Mouse (Mus musculus) hindbrain, embryonic 12.5 days (tissue): ENCODE data around the gene Tpk1. TPM values are rescaled to one million over a fixed set of nuclear protein-coding genes. Genes with fewer than 3 reads are reported as not detected.

Source experiments
- ATAC-seq: fragments of 200-750 bp; cut with Nextera tagmentation; 2 replicates; pipeline ENCODE4 v1.8.0; 2017; ENCODE audit warnings: moderate TSS enrichment; ENCODE audit not compliant: low FRiP score
- H3K27ac ChIP-seq: fragments of 300-500 bp; sonication (generic); 2 replicates; pipeline ENCODE4 v1.5.1; 2016; ENCODE audit warnings: mild to moderate bottlenecking
- H3K27me3 ChIP-seq: fragments of 300-500 bp; sonication (generic); 2 replicates; pipeline ENCODE4 v1.6.1; 2016; ENCODE audit warnings: mild to moderate bottlenecking
- H3K36me3 ChIP-seq: fragments of 300-500 bp; sonication (generic); 2 replicates; pipeline ENCODE4 v1.6.1; 2016; ENCODE audit warnings: mild to moderate bottlenecking
- H3K4me1 ChIP-seq: fragments of 300-500 bp; sonication (generic); 2 replicates; pipeline ENCODE4 v1.6.1; 2016
- H3K4me2 ChIP-seq: fragments of 300-500 bp; sonication (generic); replicated peaks from 2 replicates; pipeline ENCODE4 v1.6.1; 2016; ENCODE audit warnings: mild to moderate bottlenecking
- H3K4me3 ChIP-seq: fragments of 300-500 bp; sonication (generic); 2 replicates; pipeline ENCODE4 v1.5.1; 2016; ENCODE audit warnings: mild to moderate bottlenecking
- H3K9ac ChIP-seq: fragments of 300-500 bp; sonication (generic); 2 replicates; pipeline ENCODE4 v1.6.1; 2016; ENCODE audit warnings: mild to moderate bottlenecking, moderate library complexity
- H3K9me3 ChIP-seq: fragments of 300-500 bp; sonication (generic); replicated peaks from 2 replicates; pipeline ENCODE4 v1.6.1; 2016; ENCODE audit warnings: mild to moderate bottlenecking
- WGBS: fragments of 180-500 bp; shearing (Covaris S2); methylation state at CpG from one replicate; pipeline ENCODE4 v1.1.7; 2016; 5-methylcytosine and 5-hydroxymethylcytosine counted together
- polyA plus RNA-seq: library from polyadenylated mRNA; unstranded; fragments of >200 nt; fragmentation: Nextera tagmentation; extraction: Ambion mirVana; gene quantifications from 2 replicates; pipeline ENCODE4 v1.2.1, GENCODE M21; 2016

The Tpk1 gene
- polyA plus RNA-seq, 1 experiment from 2014 or later = 7.2 TPM

DNA sequence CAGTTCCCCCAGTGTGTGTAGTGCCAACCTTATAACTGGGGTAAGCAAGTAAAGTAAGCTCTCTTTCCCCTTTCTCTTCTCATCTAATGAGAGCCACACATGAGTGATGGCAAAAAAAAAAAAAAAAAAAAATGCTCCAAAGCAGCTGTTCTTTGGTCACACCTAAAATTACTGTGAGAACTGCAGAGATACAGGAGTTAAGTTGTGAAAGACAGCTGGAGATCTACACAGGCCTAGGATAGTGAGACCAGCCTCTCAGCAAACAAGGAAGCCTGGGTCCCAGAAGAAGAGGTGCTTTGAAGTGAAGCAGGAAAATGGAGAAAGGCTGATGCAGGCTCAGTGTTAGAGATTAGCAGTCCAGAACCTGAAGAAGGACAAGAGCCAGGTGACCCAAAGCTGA, 353.5 kb downstream of the Tpk1 start:
- H3K27ac ChIP-seq = no peak overlapping the region
- no peaks in the 10 kb centered on the region for H3K36me3 ChIP-seq
- no peaks in the 10 kb centered on the region for H3K4me1 ChIP-seq
- no peak overlapping the region for H3K4me3 ChIP-seq
- no peaks in the 10 kb centered on the region for H3K27me3 ChIP-seq
- no peak for ATAC-seq
- no peaks in the 10 kb centered on the region for H3K9me3 ChIP-seq
- H3K9ac ChIP-seq = no peak overlapping the region
- no peak overlapping the region for H3K4me2 ChIP-seq

DNA sequence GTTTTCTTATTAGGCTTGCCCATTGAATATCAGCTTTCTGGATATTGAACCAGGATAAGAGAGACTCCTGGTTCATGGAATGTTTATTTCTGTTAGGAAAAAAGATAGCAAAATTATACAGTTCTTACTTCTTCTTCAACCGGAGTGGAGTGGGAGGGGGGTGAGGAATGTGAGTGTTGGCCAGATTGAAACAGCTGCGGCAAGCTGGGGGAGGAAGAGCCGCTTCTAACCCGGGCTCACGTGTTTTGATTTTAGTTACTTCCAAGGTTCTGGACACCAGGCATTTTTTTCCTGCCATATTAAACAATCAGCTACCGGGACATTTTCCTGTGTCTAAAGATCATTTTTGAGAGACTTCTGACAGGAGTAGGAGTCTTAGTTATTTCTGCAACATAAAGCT, 356.0 kb downstream of the Tpk1 start:
- H3K27ac ChIP-seq = no peak overlapping the region
- H3K36me3 ChIP-seq = no peaks in the 10 kb centered on the region
- ATAC-seq = no peak
- no peak overlapping the region for H3K4me2 ChIP-seq
- H3K27me3 ChIP-seq = no peaks in the 10 kb centered on the region
- no peaks in the 10 kb centered on the region for H3K9me3 ChIP-seq
- no peaks in the 10 kb centered on the region for H3K4me1 ChIP-seq
- H3K9ac ChIP-seq = no peak overlapping the region
- no peak overlapping the region for H3K4me3 ChIP-seq
- WGBS = 64% methylated on average over 6 of the region's 6 CpGs

DNA sequence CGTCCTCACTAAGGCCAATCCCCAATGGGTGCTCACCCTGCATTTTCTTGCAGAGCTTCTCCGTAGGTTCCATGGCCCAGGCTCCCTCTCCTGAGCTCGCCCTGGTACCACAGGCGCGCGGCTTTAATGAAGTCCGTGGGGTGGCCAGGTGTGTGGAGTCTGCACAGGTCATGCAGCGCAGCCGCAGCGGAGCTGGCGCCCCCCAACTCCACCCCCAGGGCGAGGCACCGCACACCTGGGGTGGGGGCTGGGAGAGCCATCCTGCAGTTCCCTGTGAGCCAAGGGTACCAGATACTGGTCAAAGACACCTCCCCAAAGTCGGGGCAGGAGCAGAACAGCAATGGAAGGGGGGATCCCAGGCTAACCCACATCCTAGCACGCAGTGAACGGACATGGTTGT, 356.6 kb downstream of the Tpk1 start, which contains the start of gene Nobox:
TSS of gene Nobox (minus strand) at position 101 of the 400 bp plus-strand sequence.
- ATAC-seq = no peak
- Histone ChIP-seq H3K4me3 (no peak within 1 kb of the TSS), H3K36me3 (no peaks in the 10 kb centered on the region), H3K27ac (no peak within 1 kb of the TSS), H3K4me2 (no peak within 1 kb of the TSS), H3K4me1 (no peaks in the 10 kb centered on the region), H3K9me3 (no peaks in the 10 kb centered on the region), H3K27me3 (no peaks in the 10 kb centered on the region), H3K9ac (no peak within 1 kb of the TSS)
- WGBS = 61% methylated on average over 16 of the region's 16 CpGs

DNA sequence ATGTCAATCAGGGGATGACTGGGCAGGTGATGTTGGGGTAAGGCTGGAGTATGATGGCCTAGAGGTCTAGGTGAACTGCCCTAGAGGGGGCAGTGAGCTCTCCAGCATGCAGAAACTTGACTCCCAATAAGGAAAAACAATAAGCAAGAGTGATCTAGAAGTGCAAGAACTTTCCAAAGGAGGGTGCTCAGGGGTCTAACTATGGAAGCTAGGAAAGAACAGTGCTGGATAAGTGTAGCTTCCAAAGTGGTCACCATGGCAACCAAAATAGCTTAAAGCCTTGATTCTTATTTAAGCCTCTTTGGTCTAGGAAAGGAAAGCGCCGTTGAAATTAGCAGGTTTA, 368.6 kb downstream of the Tpk1 start:
- Histone ChIP-seq H3K9ac (no peak overlapping the region), H3K4me2 (no peak overlapping the region), H3K4me3 (no peak overlapping the region), H3K4me1 (no peaks in the 10 kb centered on the region), H3K9me3 (no peaks in the 10 kb centered on the region), H3K27ac (no peak overlapping the region), H3K27me3 (no peaks in the 10 kb centered on the region), H3K36me3 (no peaks in the 10 kb centered on the region)
- no peak; the same call in 1 of the 2 replicates for ATAC-seq
- WGBS = 35% methylated on average over 2 of the region's 2 CpGs

DNA sequence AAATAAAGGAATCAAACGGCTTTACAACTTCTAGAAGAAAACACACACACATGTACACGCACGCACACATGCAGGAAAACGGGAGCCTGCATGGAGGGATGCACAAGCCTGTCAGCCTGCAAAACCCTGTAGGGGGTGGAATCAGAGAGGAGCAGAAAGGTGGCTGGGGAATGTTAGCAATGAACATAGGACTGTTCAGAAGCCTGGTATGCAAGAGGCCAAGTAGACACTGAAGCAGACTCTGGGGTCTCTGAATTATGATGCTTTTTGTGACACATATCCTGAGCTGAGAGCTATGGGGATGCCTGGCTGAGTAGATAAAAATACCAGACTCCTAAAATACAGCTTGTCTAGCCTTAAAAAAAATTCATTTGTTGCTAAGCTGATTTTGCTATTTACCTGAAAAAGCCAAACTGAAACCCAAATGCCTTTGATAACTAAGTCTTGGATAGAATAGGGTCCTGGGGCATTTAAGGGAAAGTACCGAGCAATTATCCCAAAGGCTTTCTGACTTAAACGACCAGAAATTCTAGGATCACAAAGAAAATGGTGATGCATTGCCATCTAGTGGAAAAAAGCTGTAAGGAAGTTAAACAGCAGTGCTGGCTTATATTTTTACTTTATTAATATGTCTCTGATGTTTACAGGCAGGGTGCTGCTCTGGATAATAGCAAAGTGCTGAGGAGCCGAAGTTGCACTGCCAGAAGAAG, 369.1 kb downstream of the Tpk1 start:
- no peaks in the 10 kb centered on the region for H3K9me3 ChIP-seq
- H3K4me2 ChIP-seq = no peak overlapping the region
- WGBS = 43% methylated on average over 7 of the region's 7 CpGs
- H3K36me3 ChIP-seq = no peaks in the 10 kb centered on the region
- peak; percentile 78 for ATAC-seq
- no peak overlapping the region for H3K27ac ChIP-seq
- H3K9ac ChIP-seq = no peak overlapping the region
- no peaks in the 10 kb centered on the region for H3K4me1 ChIP-seq
- H3K4me3 ChIP-seq = no peak overlapping the region
- H3K27me3 ChIP-seq = no peaks in the 10 kb centered on the region

DNA sequence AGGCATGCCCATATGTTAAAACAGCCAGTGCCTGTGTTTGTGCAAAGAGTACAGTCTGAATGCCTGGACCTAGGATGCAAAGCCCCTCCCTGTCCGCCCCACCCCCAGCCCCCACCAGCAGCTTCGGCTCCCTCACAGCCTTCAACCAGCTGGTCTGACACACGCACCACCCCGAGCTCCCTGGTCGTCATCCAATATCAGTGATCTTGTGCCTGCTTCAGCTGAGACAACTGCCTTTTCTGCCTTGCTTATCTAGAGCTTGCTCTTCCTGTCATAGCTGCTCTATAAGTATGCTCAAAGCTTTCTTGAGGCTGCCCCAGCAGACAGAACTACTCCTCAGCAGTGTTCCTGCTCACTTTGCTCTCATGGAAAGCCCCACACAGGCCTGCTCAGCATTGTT, 370.2 kb downstream of the Tpk1 start:
- WGBS = 44% methylated on average over 5 of the region's 5 CpGs
- peak; percentile 32; the same call in 1 of the 2 replicates for ATAC-seq

More for the DNA sequence above, 370.2 kb downstream of the Tpk1 start:
- no peaks in the 10 kb centered on the region for H3K4me1 ChIP-seq
- no peak overlapping the region for H3K9ac ChIP-seq
- H3K27ac ChIP-seq = no peak overlapping the region
- H3K9me3 ChIP-seq = no peaks in the 10 kb centered on the region
- H3K4me3 ChIP-seq = no peak overlapping the region
- no peak overlapping the region for H3K4me2 ChIP-seq
- no peaks in the 10 kb centered on the region for H3K27me3 ChIP-seq
- no peaks in the 10 kb centered on the region for H3K36me3 ChIP-seq
